Mouse (Mus musculus): ENCODE measurements at regions not wholly inside any gene's neighbourhood (a gene's known extent, or its start where the extent isn't known, plus 50 kb on each side); places are given as distances from the start of the nearest gene placed in this dataset.

DNA sequence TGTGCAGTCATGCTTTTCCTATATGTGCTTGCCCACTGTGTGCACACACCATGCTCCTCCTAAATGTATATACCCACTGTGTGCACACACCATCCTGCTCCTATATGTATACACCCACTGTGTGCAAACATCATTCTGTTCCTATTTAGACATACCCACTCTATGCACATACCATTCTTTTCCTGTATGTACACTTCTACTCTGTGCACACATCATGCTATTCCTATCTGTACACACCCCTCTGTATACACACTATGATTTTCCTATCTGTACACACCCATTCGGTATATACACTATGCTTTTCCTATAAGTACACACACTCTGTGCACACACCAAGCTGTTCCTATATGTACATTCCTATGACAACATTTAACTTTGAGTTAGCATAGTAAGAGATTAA lies 288.5 kb downstream of the Gm11361 start:
- no peak overlapping the region for H3K4me3 ChIP-seq (ENCODE audit: low read depth, low read length)
- H3K27me3 ChIP-seq (ENCODE audit: insufficient read depth, low read length): no peaks in the 10 kb centered on the region
- H3K27ac ChIP-seq (ENCODE audit: low read depth): no peak overlapping the region
- DNase-seq: no peak
- no peaks in the 10 kb centered on the region for H3K4me1 ChIP-seq (ENCODE audit: insufficient read depth)
- 55% methylated on average over 1 of the region's 1 CpGs for WGBS (ENCODE audit: insufficient replicate concordance)
- H3K4me2 ChIP-seq (ENCODE audit: low read depth, low read length): no peak overlapping the region
- TF ChIP-seq CTCF (IDR thresholded peaks at IDR 0.05; ENCODE audit: low read depth): no peak
- no peak for TF ChIP-seq EP300 (IDR thresholded peaks at IDR 0.05; ENCODE audit: low read depth)
- no peaks in the 10 kb centered on the region for H3K9me3 ChIP-seq (ENCODE audit: low read length)
- H3K36me3 ChIP-seq (replicated peaks; ENCODE audit: insufficient read depth, low read length): no peaks in the 10 kb centered on the region
- ATAC-seq: no peak
- H3K9ac ChIP-seq (replicated peaks): no peak overlapping the region

DNA sequence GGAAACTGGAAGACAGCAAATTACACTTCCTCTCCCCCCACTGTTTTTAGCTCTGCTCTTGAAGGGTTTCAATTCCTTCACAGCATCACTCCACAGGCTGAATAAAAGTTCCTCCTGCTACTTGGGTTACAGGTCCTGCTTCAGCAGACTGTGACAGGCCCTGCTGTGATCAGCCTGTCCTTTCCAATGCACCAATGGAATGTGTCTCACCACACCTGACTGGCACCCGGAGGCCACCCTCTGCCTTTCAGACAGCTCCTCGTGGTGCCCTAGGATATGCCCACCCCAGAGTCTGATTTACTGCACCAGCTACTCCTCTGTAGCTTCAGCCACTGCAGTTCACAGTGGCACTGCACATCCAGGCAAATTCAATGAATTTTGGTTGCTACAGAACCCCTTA lies 288.0 kb downstream of the Gm11361 start:
- 49% methylated on average over 2 of the region's 2 CpGs for WGBS (ENCODE audit: insufficient replicate concordance)
- Histone ChIP-seq H3K27ac (ENCODE audit: low read depth) (no peak overlapping the region), H3K9ac (replicated peaks) (no peak overlapping the region), H3K27me3 (ENCODE audit: insufficient read depth, low read length) (no peaks in the 10 kb centered on the region), H3K4me1 (ENCODE audit: insufficient read depth) (no peaks in the 10 kb centered on the region), H3K4me2 (ENCODE audit: low read depth, low read length) (no peak overlapping the region), H3K36me3 (replicated peaks; ENCODE audit: insufficient read depth, low read length) (no peaks in the 10 kb centered on the region), H3K4me3 (ENCODE audit: low read depth, low read length) (no peak overlapping the region), H3K9me3 (ENCODE audit: low read length) (no peaks in the 10 kb centered on the region)
- ATAC-seq: no peak
- TF ChIP-seq EP300 (IDR thresholded peaks at IDR 0.05; ENCODE audit: low read depth) (no peak), CTCF (IDR thresholded peaks at IDR 0.05; ENCODE audit: low read depth) (no peak)
- DNase-seq: no peak

DNA sequence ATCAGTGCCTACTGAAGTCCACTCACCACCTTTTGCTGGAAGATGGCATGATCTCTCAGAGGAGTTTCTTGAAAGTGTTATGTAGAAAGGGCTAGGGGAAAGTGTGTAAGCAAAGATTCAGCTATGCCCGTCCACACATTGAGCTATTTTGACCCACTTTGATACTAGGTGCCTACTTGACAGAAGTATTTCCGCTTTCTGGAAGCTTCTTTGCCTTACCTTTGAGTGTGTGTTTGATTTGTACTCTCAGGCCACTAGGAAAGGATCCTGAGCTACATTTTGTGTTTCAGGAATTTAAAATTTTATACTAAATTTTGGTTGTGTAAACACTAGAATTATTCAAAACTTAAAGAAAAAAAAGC lies 287.5 kb downstream of the Gm11361 start:
- no peak overlapping the region for H3K4me3 ChIP-seq (ENCODE audit: low read depth, low read length)
- ATAC-seq: no peak
- H3K9me3 ChIP-seq (ENCODE audit: low read length): no peaks in the 10 kb centered on the region
- DNase-seq: no peak
- no peak for TF ChIP-seq EP300 (IDR thresholded peaks at IDR 0.05; ENCODE audit: low read depth)
- TF ChIP-seq CTCF (IDR thresholded peaks at IDR 0.05; ENCODE audit: low read depth): no peak
- 87% methylated on average over 2 of the region's 2 CpGs for WGBS (ENCODE audit: insufficient replicate concordance)
- H3K36me3 ChIP-seq (replicated peaks; ENCODE audit: insufficient read depth, low read length): no peaks in the 10 kb centered on the region
- H3K9ac ChIP-seq (replicated peaks): no peak overlapping the region
- H3K27ac ChIP-seq (ENCODE audit: low read depth): no peak overlapping the region
- H3K4me2 ChIP-seq (ENCODE audit: low read depth, low read length): no peak overlapping the region
- no peaks in the 10 kb centered on the region for H3K27me3 ChIP-seq (ENCODE audit: insufficient read depth, low read length)
- no peaks in the 10 kb centered on the region for H3K4me1 ChIP-seq (ENCODE audit: insufficient read depth)

DNA sequence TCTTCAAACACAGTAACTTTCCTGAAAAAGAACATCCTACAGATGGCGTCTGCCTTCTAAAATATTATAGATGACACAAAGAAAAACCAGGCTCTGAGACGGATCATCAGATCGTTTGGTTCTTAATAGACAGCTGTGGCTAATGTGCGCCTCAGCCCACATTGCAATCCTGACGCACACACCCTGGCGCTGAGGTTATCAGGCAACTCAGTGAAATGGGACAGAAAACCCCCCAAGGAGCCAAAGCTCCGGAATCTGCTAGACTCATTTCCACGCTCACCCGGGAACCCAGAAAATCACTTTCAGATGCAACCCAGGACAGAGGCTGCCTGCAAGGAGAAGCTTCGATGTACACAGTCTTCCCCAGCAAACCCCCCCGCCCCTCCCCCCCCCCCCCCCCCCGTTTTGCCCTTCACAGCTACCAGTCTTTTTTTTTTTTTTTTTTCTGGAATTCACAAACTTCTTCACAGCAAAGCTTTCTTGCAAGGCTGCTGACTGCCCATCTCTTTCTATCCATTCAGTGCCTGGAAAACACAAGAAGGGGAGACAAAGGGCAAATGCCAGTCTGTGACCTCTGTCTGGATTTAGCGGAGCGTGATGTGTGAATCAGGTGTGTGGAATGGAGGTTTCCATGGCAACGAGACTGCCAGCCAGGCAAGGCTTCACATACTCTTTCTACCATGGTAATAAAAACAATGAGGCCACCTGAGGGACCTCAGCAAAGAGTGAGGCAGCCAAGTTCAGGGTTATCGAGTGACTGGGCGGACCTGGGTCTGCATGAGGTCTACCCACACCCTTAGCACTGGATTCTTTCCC lies 286.9 kb downstream of the Gm11361 start:
- H3K27ac ChIP-seq (ENCODE audit: low read depth): no peak overlapping the region
- 69% methylated on average over 15 of the region's 17 CpGs for WGBS (ENCODE audit: insufficient replicate concordance)
- no peak for ATAC-seq

DNA sequence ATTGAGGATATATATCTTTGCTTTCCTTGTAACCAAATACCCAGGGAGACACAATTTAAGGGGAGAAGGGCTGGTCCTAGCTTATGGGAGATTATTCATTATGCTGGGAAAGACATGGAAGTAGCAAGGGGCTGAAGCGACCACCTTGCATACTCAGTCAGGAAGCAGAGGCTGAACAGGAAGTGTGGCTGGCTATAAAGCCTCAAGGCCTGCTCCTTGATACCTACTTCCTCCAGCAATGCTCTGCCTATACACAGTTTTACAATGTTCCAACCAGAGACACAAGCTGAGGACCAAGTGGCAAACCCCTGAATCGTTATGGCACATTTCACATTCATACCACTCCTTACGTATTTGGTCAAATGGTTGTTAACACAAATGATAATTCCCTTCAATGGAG lies 284.3 kb downstream of the Gm11361 start:
- H3K36me3 ChIP-seq (replicated peaks; ENCODE audit: insufficient read depth, low read length): no peaks in the 10 kb centered on the region
- ATAC-seq (no peak), DNase-seq (no peak)
- 61% methylated on average over 3 of the region's 3 CpGs for WGBS (ENCODE audit: insufficient replicate concordance)
- H3K4me3 ChIP-seq (ENCODE audit: low read depth, low read length): no peak overlapping the region
- H3K4me1 ChIP-seq (ENCODE audit: insufficient read depth): no peaks in the 10 kb centered on the region
- H3K4me2 ChIP-seq (ENCODE audit: low read depth, low read length): no peak overlapping the region
- H3K9me3 ChIP-seq (ENCODE audit: low read length): no peaks in the 10 kb centered on the region
- no peak overlapping the region for H3K27ac ChIP-seq (ENCODE audit: low read depth)
- no peak overlapping the region for H3K9ac ChIP-seq (replicated peaks)
- TF ChIP-seq CTCF (IDR thresholded peaks at IDR 0.05; ENCODE audit: low read depth): no peak
- no peak for TF ChIP-seq EP300 (IDR thresholded peaks at IDR 0.05; ENCODE audit: low read depth)
- H3K27me3 ChIP-seq (ENCODE audit: insufficient read depth, low read length): no peaks in the 10 kb centered on the region

More for the DNA sequence above, 286.9 kb downstream of the Gm11361 start:
- no peak for DNase-seq
- H3K4me3 ChIP-seq (ENCODE audit: low read depth, low read length): no peak overlapping the region
- H3K4me2 ChIP-seq (ENCODE audit: low read depth, low read length): no peak overlapping the region
- no peaks in the 10 kb centered on the region for H3K27me3 ChIP-seq (ENCODE audit: insufficient read depth, low read length)
- no peak for TF ChIP-seq CTCF (IDR thresholded peaks at IDR 0.05; ENCODE audit: low read depth)
- TF ChIP-seq EP300 (IDR thresholded peaks at IDR 0.05; ENCODE audit: low read depth): no peak
- no peaks in the 10 kb centered on the region for H3K9me3 ChIP-seq (ENCODE audit: low read length)
- no peaks in the 10 kb centered on the region for H3K36me3 ChIP-seq (replicated peaks; ENCODE audit: insufficient read depth, low read length)
- no peak overlapping the region for H3K9ac ChIP-seq (replicated peaks)
- H3K4me1 ChIP-seq (ENCODE audit: insufficient read depth): no peaks in the 10 kb centered on the region

DNA sequence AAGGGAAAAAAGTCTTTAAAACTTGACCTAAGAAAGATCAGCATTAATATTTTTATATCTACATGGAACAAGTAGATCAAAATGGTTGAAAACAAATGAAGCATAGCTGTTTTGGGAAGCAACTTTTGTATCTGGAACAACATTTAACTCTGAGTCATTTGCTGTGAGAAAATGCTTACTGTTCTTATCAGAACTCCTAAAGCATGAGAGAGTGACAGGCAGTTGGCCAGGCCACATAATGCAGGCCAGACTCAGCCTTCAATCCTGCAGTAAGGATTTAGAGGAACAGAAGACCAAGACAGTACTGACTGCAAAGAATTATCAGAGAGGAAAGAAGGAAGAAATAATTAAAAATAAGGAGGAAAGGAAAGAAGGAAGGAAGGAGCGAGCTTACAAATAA lies 275.8 kb downstream of the Gm11361 start:
- Histone ChIP-seq H3K4me3 (ENCODE audit: low read depth, low read length) (no peak overlapping the region), H3K4me2 (ENCODE audit: low read depth, low read length) (no peak overlapping the region), H3K4me1 (ENCODE audit: insufficient read depth) (peaks cover 9% of the 10 kb centered on the region), H3K36me3 (replicated peaks; ENCODE audit: insufficient read depth, low read length) (no peaks in the 10 kb centered on the region), H3K9me3 (ENCODE audit: low read length) (peaks cover 4% of the 10 kb centered on the region), H3K27me3 (ENCODE audit: insufficient read depth, low read length) (no peaks in the 10 kb centered on the region), H3K27ac (ENCODE audit: low read depth) (no peak overlapping the region), H3K9ac (replicated peaks) (no peak overlapping the region)
- WGBS (ENCODE audit: insufficient replicate concordance): 76% methylated on average over 1 of the region's 1 CpGs
- TF ChIP-seq EP300 (IDR thresholded peaks at IDR 0.05; ENCODE audit: low read depth): no peak
- no peak for TF ChIP-seq CTCF (IDR thresholded peaks at IDR 0.05; ENCODE audit: low read depth)
- no peak for ATAC-seq
- no peak for DNase-seq
